ENCODE assay signal across 33 mouse cellular contexts in the genomic region with DNA sequence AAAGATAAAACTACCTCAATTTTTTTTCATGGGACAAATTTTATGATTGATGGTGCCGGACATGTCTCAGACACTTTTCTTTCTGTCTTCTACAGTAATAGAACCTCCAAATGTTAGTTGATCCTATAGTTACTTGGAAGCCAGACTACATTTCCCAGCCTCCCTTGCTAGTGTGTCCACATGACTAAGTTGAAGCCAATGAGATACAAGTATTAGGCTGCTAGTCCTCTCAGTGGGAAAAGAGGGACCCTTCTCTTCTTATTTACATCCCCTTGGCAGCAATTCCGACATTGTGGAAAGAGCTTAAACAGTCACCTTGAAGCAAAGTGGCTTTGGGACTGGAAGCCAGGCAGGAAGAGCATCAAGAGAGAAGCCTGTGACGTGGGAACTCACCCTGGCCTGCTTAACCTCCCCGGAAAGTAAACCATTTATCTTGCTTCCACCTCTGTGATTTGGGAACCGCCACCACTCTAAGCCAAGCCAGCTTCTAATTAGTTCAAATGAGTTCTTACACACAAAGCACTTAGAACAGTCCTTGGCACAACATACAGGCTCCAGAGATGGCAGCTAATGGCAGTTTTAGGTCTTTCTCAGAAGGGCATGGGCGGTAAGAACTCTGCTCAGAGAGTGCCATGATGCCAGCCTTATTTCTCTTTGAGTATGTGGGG.
DNase-seq lines count a peak whose midpoint lies in the region; ATAC-seq and TF ChIP-seq lines count a peak whose summit lies in the region.
"Had no signal": no experiment of that assay in that cellular context is flagged by ENCODE, and none has a peak within 500 bp of the region (broad histone marks: within the 10 kb centered on the region; RNA-seq: fewer than 3 reads in every experiment).

No protein-coding gene starts in this region.

- no peaks in the 10 kb centered on the region for H3K9me3 ChIP-seq in hindbrain, embryonic 15.5 days
- H3K9me3 ChIP-seq in hindbrain, embryonic 13.5 days = peaks cover 4% of the 10 kb centered on the region; the same call in 1 of the 2 replicates
- H3K9me3 ChIP-seq in midbrain, postnatal 0 days (ENCODE audit: low read length) = no peaks in the 10 kb centered on the region
- no peaks in the 10 kb centered on the region for H3K9me3 ChIP-seq in midbrain, embryonic 15.5 days
- H3K9me3 ChIP-seq in neural tube, embryonic 15.5 days (replicated peaks) = no peaks in the 10 kb centered on the region
- H3K9me3 ChIP-seq: embryonic facial prominence, embryonic 13.5 days; hindbrain, embryonic 10.5 days; limb, embryonic 10.5 days; limb, embryonic 15.5 days; neural tube, embryonic 13.5 days; stomach, embryonic 15.5 days had no signal

- 58% methylated on average over 6 of the region's 6 CpGs for WGBS in hindbrain, embryonic 15.5 days
- WGBS in hindbrain, embryonic 13.5 days = 75% methylated on average over 6 of the region's 6 CpGs
- WGBS in midbrain, postnatal 0 days = 68% methylated on average over 6 of the region's 6 CpGs
- 68% methylated on average over 6 of the region's 6 CpGs for WGBS in midbrain, embryonic 15.5 days
- WGBS in neural tube, embryonic 15.5 days = 63% methylated on average over 6 of the region's 6 CpGs

- no peaks in the 10 kb centered on the region for H3K27me3 ChIP-seq in hindbrain, embryonic 15.5 days
- no peaks in the 10 kb centered on the region for H3K27me3 ChIP-seq in hindbrain, embryonic 13.5 days
- no peaks in the 10 kb centered on the region for H3K27me3 ChIP-seq in midbrain, postnatal 0 days (ENCODE audit: insufficient read depth, low read length)
- no peaks in the 10 kb centered on the region for H3K27me3 ChIP-seq in midbrain, embryonic 15.5 days (replicated peaks)
- H3K27me3 ChIP-seq in neural tube, embryonic 15.5 days (replicated peaks) = no peaks in the 10 kb centered on the region
- H3K27me3 ChIP-seq: CH12.LX; neural tube, embryonic 13.5 days; stomach, embryonic 15.5 days had no signal

- DNase-seq in embryo, embryonic 10.5 days (ENCODE audit: low spot score) = peak; percentile 21
- DNase-seq in embryo, embryonic 10 days (ENCODE audit: low spot score) = no peak
- peak; percentile 49 for DNase-seq in midbrain, postnatal 0 days (ENCODE audit: low spot score)
- DNase-seq in kidney, adult 18-20 months = no peak
- DNase-seq: adrenal gland, postnatal 14 days; cerebellum, adult 11-12 months; cerebellum, postnatal 14 days; gastrocnemius, postnatal 10 days; heart, postnatal 14 days; kidney, adult 2 months; kidney, postnatal 4 days; layer of hippocampus, adult 9-11 months; lung, adult 2 months; lung, postnatal 10 days; right cerebral cortex, postnatal 25 days had no signal

- no peaks in the 10 kb centered on the region for H3K36me3 ChIP-seq in hindbrain, embryonic 15.5 days
- H3K36me3 ChIP-seq in hindbrain, embryonic 13.5 days = no peaks in the 10 kb centered on the region
- H3K36me3 ChIP-seq in midbrain, postnatal 0 days (ENCODE audit: insufficient read depth, low read length) = no peaks in the 10 kb centered on the region
- H3K36me3 ChIP-seq in midbrain, embryonic 15.5 days (replicated peaks) = no peaks in the 10 kb centered on the region
- H3K36me3 ChIP-seq in neural tube, embryonic 15.5 days = no peaks in the 10 kb centered on the region
- H3K36me3 ChIP-seq: embryonic facial prominence, embryonic 13.5 days; G1E; hindbrain, embryonic 10.5 days; limb, embryonic 10.5 days; limb, embryonic 15.5 days; neural tube, embryonic 13.5 days; stomach, embryonic 15.5 days had no signal

- no peak overlapping the region for H3K9ac ChIP-seq in hindbrain, embryonic 15.5 days
- no peak overlapping the region for H3K9ac ChIP-seq in hindbrain, embryonic 13.5 days
- no peak overlapping the region for H3K9ac ChIP-seq in midbrain, postnatal 0 days (replicated peaks; ENCODE audit: low read length, poor library complexity, severe bottlenecking)
- H3K9ac ChIP-seq in midbrain, embryonic 15.5 days = no peak overlapping the region
- H3K9ac ChIP-seq in neural tube, embryonic 15.5 days (replicated peaks) = no peak overlapping the region
- H3K9ac ChIP-seq: embryonic facial prominence, embryonic 13.5 days; limb, embryonic 15.5 days; liver, embryonic 14.5 days; neural tube, embryonic 13.5 days; stomach, embryonic 15.5 days had no signal

- 0 out of 2 replicates have a peak overlapping the region, but pooled peaks have one; percentile 17 for H3K27ac ChIP-seq in hindbrain, embryonic 15.5 days (replicated peaks)
- no peak overlapping the region for H3K27ac ChIP-seq in hindbrain, embryonic 13.5 days
- no peak overlapping the region for H3K27ac ChIP-seq in midbrain, postnatal 0 days (ENCODE audit: low read depth, low read length)
- H3K27ac ChIP-seq in midbrain, embryonic 15.5 days = no peak overlapping the region
- H3K27ac ChIP-seq in neural tube, embryonic 15.5 days (replicated peaks) = 0 out of 2 replicates have a peak overlapping the region, but pooled peaks have one; percentile 30
- H3K27ac ChIP-seq: embryonic facial prominence, embryonic 13.5 days; hindbrain, embryonic 10.5 days; kidney, postnatal 0 days; limb, embryonic 10.5 days; limb, embryonic 15.5 days; liver, embryonic 14.5 days; macrophage; neural tube, embryonic 13.5 days; stomach, embryonic 15.5 days had no signal

- TF ChIP-seq CTCF in midbrain, postnatal 0 days (IDR thresholded peaks at IDR 0.05) = no peak

- 0 out of 2 replicates have a peak, but pooled peaks cover 7% of the 10 kb centered on the region for H3K4me1 ChIP-seq in hindbrain, embryonic 15.5 days (replicated peaks)
- H3K4me1 ChIP-seq in hindbrain, embryonic 13.5 days (replicated peaks) = peaks cover 6% of the 10 kb centered on the region
- no peaks in the 10 kb centered on the region for H3K4me1 ChIP-seq in midbrain, postnatal 0 days (ENCODE audit: insufficient read depth, low read length)
- H3K4me1 ChIP-seq in midbrain, embryonic 15.5 days = peaks cover 1% of the 10 kb centered on the region
- no peaks in the 10 kb centered on the region; the same call in 1 of the 2 replicates for H3K4me1 ChIP-seq in neural tube, embryonic 15.5 days
- H3K4me1 ChIP-seq: limb, embryonic 10.5 days; limb, embryonic 15.5 days; stomach, embryonic 15.5 days had no signal

- H3K4me3 ChIP-seq in hindbrain, embryonic 15.5 days = no peak overlapping the region
- H3K4me3 ChIP-seq in hindbrain, embryonic 13.5 days = no peak overlapping the region
- H3K4me3 ChIP-seq in midbrain, postnatal 0 days (ENCODE audit: low read depth, low read length) = no peak overlapping the region
- no peak overlapping the region for H3K4me3 ChIP-seq in midbrain, embryonic 15.5 days
- H3K4me3 ChIP-seq in neural tube, embryonic 15.5 days (replicated peaks) = no peak overlapping the region
- H3K4me3 ChIP-seq: embryonic facial prominence, embryonic 13.5 days; hindbrain, embryonic 10.5 days; limb, embryonic 10.5 days; limb, embryonic 15.5 days; myocyte; neural tube, embryonic 13.5 days; stomach, embryonic 15.5 days had no signal

- peak overlapping the region; percentile 14; the same call in 1 of the 2 replicates for H3K4me2 ChIP-seq in hindbrain, embryonic 15.5 days
- no peak overlapping the region for H3K4me2 ChIP-seq in hindbrain, embryonic 13.5 days
- H3K4me2 ChIP-seq in midbrain, postnatal 0 days (ENCODE audit: low read depth, low read length, poor library complexity, severe bottlenecking) = no peak overlapping the region
- no peak overlapping the region for H3K4me2 ChIP-seq in midbrain, embryonic 15.5 days
- no peak overlapping the region for H3K4me2 ChIP-seq in neural tube, embryonic 15.5 days
- H3K4me2 ChIP-seq: embryonic facial prominence, embryonic 13.5 days; limb, embryonic 15.5 days; neural tube, embryonic 13.5 days; stomach, embryonic 15.5 days had no signal

- ATAC-seq in hindbrain, embryonic 15.5 days (ENCODE audit: low FRiP score, low read depth) = peak; percentile 51; the same call in 1 of the 2 replicates
- ATAC-seq in hindbrain, embryonic 13.5 days (ENCODE audit: low FRiP score) = no peak
- ATAC-seq in midbrain, postnatal 0 days (ENCODE audit: low FRiP score) = no peak
- ATAC-seq in midbrain, embryonic 15.5 days (replicated peaks) = no peak
- peak; percentile 76; the same call in 1 of the 2 replicates for ATAC-seq in neural tube, embryonic 15.5 days (ENCODE audit: low FRiP score)
- ATAC-seq: midbrain, embryonic 16.5 days; Patski had no signal

Comparison
In these comparisons a context has a peak if more than half of its experiments do, and no peak if none do; other contexts are left out.
1. DNase-seq: peak in embryo, embryonic 10.5 days (single experiment) and midbrain, postnatal 0 days (single experiment); none in embryo, embryonic 10 days (single experiment) and kidney, adult 18-20 months (single experiment).
2. ATAC-seq: peak in hindbrain, embryonic 15.5 days (single experiment) and neural tube, embryonic 15.5 days (single experiment); none in hindbrain, embryonic 13.5 days (single experiment), midbrain, postnatal 0 days (single experiment) and midbrain, embryonic 15.5 days (single experiment).
3. H3K27ac ChIP-seq: peak in hindbrain, embryonic 15.5 days (single experiment) and neural tube, embryonic 15.5 days (single experiment); none in hindbrain, embryonic 13.5 days (single experiment), midbrain, postnatal 0 days (single experiment) and midbrain, embryonic 15.5 days (single experiment).